Mouse (Mus musculus): Measurements from ENCODE around the gene Grin2b.

GRCm38 (mm10) chr6:136199814-136200213, 26.5 kb upstream of the Grin2b start:
- TF ChIP-seq GATA1 (IDR thresholded peaks at IDR 0.05; ENCODE audit: low read length) (no peak), TAL1 (IDR thresholded peaks at IDR 0.05; ENCODE audit: low read length) (no peak)

Measured in erythroblast, embryonic 14.5 days (primary cell).